Mouse (Mus musculus): ENCODE data around the gene Mcur1. TPM values are rescaled to one million over a fixed set of nuclear protein-coding genes. Genes with fewer than 3 reads are reported as not detected.
A peak's percentile ranks its signal among the peaks of the same experiment; 100 is the strongest.

Mcur1 gene
- 10 to 100 TPM; 15.1 to 17.6 TPM for polyA plus RNA-seq (2017; shearing (Covaris generic))

GRCm38 (mm10) chr13:43559711-43560457, at the start of gene Mcur1:
Gene Mcur1, minus strand, starts transcription at chr13:43560191.
- peak; percentile 89 for ATAC-seq

DNA sequence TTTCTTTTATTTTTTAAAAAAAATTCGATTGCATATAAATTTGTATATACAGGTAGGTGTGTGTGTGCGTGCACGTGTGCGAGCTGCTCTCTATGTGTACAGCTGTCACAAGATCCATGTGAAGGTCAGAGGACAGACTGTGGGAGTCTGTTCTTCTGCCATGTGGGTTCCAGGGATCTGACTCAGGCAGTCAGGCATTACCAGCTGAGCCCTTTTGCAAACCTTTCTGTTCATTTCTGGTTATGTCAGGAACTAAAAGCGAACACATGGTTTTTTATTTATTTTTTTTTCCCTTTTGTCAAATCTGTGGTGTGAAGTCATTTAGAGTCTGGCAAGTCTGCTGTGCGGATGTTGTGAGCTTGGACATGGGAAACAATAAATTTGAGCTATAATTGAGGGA, 48.9 kb upstream of the Mcur1 start:
- no peak for ATAC-seq

DNA sequence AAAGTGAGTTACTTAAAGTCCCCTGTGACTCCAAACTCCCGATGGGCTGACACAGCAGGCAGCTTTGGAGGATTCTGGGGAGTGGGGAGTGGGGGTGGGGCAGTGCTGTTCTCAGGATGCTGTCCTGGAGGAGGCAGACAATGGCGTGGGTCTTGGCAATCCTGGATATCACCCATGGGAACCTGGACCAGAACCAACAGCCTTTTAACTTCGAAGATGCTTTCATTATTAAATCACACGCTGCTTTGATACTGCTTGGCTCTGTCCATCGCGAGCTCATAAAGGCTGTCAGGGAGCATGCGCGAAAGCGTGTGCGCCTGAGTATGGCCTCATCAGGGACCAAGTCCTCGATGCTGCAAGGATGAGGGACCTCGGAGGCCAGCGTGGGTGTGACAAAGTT, 43.1 kb upstream of the Mcur1 start:
- ATAC-seq = no peak

DNA sequence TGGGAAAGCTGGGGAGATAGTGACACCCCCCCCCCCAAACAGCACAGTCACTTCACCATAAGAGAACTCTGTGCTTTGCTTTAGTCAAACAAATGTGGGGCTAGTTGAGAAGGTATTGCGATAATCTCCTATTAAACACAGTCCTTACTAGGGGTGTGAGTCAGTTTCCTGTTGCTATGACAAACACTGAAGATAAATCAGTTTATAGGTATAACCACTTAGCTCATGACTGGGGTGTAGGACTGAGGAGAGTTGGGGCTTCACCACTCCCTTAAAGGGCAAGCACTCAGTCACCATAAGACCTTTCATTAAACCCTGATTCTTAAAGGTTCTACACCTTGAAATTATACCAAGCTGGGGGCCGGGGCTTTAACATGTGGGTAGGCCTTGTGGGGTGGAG, 42.4 kb upstream of the Mcur1 start:
- no peak for ATAC-seq

GRCm38 (mm10) chr13:43600967-43601366, 41.0 kb upstream of the Mcur1 start:
- no peak for ATAC-seq

DNA sequence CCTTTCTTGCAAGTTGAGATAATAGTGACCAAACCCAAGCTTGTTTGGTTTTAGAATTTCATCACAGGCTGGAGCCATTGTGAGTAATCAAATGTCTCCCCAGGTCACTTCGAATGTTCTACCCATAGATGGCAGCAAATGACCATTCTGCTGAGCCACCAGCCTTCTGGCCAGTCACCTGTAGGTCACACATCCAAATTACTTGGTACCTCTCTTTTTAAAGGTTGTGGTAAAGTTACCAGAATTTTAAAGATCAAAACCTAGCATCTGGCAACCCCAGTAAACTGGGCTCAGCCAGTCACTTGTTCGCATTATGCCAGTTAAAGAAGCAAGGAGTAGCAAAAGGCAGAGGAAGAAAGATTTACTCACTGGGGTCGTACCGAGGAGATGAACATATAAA, 35.9 kb upstream of the Mcur1 start:
- ATAC-seq = peak; percentile 66

DNA sequence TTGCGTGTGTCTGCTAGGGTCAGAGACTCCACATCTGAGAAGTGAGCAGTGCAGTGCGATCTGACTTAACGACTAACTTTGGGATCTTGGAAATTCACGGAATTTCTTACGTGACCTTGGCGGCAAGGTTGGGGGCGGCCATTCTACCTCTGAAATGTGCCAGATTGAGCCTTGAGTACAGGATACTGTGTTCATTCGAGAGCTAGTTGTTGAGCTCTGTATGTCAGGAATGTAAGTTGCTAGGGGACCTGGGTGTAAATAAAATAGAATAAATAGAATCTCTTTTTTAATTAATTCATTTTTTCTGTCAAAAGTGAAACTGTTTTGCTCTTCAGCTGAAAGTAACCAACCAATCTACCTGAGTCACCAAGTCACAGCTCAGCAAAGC, 32.7 kb upstream of the Mcur1 start:
- ATAC-seq = no peak

GRCm38 (mm10) chr13:43591828-43592680, 32.1 kb upstream of the Mcur1 start:
- no peak for ATAC-seq

GRCm38 (mm10) chr13:43587844-43588840, 28.2 kb upstream of the Mcur1 start:
- ATAC-seq = no peak

DNA sequence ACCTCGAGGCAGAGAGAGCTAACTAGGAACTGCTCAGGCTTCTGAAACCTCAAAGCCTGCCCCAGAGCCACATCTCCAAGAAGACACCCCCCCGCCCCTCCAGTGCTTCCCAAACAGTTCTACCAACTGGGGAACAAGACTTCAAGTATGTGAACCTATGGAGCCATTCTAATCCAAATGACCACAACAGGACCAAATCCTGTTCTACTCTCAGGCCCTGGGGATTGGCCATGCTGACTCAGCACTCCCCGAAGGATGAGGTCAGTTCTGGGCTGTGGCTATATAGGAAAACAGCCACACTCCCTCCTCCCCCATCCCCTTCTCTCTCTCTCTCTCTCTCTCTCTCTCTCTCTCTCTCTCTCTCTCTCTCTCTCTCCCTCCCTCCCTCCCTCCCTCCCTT, 27.0 kb upstream of the Mcur1 start:
- ATAC-seq = no peak

- no peak for ATAC-seq
Measured at GRCm38 (mm10) chr13:43585335-43585734, 25.3 kb upstream of the Mcur1 start.

- ATAC-seq = no peak
Measured at GRCm38 (mm10) chr13:43583504-43583903, 23.5 kb upstream of the Mcur1 start.

- ATAC-seq = no peak
Measured at GRCm38 (mm10) chr13:43582961-43583360, 23.0 kb upstream of the Mcur1 start.

GRCm38 (mm10) chr13:43580661-43581060, 20.7 kb upstream of the Mcur1 start:
- ATAC-seq = no peak

DNA sequence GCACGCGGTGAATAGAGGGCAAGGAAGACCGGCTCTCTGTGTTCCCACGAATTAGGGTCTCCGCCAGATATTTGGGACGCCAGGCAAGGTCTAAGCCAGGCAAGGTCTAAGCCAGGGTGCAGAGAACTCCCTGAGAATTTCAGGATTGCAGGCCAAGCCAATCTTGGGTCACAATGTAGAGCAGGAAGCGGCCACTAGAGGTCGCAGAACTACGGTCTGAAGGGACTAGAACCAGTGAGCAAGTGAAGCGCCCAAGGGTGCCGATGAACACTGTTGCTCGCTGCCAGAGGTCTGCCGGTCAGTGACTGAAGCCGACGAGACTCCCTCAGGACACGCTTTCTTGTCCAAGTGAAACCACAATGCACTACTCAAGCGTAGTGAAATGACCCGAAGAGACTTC, 19.7 kb upstream of the Mcur1 start:
- peak; percentile 51 for ATAC-seq

GRCm38 (mm10) chr13:43577766-43578165, 17.8 kb upstream of the Mcur1 start:
- ATAC-seq = no peak

GRCm38 (mm10) chr13:43577254-43577653, 17.3 kb upstream of the Mcur1 start:
- no peak for ATAC-seq

- ATAC-seq = no peak
Measured at GRCm38 (mm10) chr13:43575431-43575830, 15.4 kb upstream of the Mcur1 start.

DNA sequence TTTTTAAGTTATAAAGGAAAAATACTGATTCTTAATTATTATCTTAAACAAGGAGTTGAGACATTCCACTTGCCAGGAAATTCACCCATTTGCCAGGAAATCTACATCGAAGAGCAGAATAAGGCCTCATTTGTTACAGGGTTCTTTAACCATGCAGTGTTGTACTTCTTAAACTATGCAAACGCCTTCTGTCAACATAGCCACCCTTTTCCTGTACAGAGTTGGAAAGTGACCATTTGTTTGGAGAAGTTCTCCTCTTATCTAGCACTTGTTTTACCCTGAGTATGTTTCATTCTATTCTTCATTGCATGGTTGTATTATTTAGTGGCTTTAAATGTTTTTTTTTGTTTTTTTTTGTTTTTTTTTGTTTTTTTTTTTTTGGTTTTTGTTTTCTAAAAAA, 14.0 kb upstream of the Mcur1 start:
- no peak for ATAC-seq

DNA sequence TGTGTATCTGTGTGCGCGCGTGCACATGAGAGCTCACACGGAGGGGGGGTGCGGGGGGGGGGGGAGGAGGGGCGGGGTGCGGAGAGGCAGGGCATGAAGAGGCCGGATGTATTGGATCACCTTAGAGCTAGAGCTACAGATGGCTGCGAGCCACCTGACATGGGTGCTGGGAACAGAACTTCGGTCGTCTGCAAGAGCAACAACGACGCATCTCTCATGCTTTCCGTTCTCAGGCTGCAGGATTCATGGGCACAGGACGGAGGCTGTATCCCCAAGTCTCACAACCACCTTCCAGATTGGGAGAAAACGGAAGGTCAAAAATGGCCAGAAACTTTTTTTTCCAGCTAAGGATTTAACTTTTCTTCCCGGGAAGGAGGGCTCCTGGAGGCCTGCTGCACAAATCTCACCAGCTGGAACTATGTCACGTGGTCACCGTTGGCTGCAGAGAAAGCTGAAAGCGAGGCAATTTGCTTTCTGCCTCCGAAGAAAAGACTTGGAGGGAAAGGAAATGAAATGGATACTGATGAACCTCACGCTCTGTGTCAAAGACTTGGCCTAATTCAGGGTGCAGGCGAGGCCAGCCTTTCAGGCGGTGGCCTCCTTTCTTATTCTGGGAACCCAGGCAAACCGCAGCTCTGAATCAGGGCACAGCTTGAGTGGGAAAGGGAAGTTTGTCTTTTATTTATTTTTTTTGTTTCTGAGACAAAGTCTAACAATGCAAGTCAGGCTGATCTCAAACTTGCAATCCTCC, 7.3 kb upstream of the Mcur1 start:
- ATAC-seq = no peak

GRCm38 (mm10) chr13:43566184-43566583, 6.2 kb upstream of the Mcur1 start:
- ATAC-seq = no peak

GRCm38 (mm10) chr13:43565346-43565745, 5.4 kb upstream of the Mcur1 start:
- peak; percentile 80 for ATAC-seq
